Mouse (Mus musculus): ENCODE results near the gene Ecel1. TPM values are rescaled to one million over a fixed set of nuclear protein-coding genes. Genes with fewer than 3 reads are reported as not detected.

The Ecel1 gene
- polyA plus RNA-seq, 1 experiment from 2014 or later, result 70.1 TPM

DNA sequence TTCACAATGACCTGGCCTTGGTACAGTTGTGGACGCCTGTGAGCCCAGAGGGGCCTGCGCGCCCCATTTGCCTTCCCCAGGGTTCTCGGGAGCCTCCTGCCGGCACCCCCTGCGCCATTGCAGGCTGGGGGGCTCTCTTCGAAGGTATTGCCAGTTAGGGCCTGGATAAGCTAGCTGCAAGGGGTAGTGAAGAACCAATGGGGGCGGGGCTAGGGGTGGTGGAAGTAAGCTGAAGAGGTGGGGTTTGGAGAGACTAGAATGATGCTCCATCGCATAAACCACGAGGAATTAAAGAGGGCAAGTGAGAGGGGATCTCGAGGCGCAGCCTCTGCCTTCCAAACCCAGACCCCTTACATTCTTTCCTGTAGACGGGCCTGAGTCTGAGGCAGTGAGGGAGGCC is 29.2 kb upstream of the Ecel1 start:
- Histone ChIP-seq H3K27me3 (replicated peaks) (peaks cover 64% of the 10 kb centered on the region), H3K9ac (no peak overlapping the region), H3K9me3 (no peaks in the 10 kb centered on the region), H3K36me3 (no peaks in the 10 kb centered on the region), H3K27ac (no peak overlapping the region), H3K4me1 (peaks cover 17% of the 10 kb centered on the region), H3K4me3 (no peak overlapping the region), H3K4me2 (replicated peaks) (peak overlapping the region; percentile 46)
- 10% methylated on average over 13 of the region's 13 CpGs for WGBS
- ATAC-seq (ENCODE audit: low FRiP score, low read depth), result no peak

DNA sequence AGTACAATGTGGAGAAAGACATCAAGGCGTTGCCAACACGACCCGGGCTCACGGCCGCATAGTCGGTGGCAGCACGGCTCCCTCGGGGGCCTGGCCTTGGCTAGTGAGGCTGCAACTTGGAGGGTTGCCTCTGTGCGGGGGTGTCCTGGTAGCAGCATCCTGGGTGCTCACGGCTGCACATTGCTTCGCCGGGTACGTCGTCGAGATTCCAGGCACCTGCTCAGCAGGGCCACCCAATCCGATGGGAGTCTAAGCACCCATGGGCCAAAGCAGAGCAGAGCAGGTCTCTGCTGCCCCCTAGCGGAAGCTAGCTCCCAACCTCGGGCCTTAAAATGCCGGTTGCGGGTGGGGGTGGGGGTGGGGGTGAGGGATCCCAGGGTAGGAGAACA is 28.4 kb upstream of the Ecel1 start:
- peak; percentile 26; the same call in 1 of the 2 replicates for ATAC-seq (ENCODE audit: low FRiP score, low read depth)
- no peaks in the 10 kb centered on the region for H3K36me3 ChIP-seq
- peaks cover 64% of the 10 kb centered on the region for H3K27me3 ChIP-seq (replicated peaks)
- H3K9me3 ChIP-seq, result no peaks in the 10 kb centered on the region
- H3K4me1 ChIP-seq, result peaks cover 17% of the 10 kb centered on the region
- peak overlapping the region; percentile 46 for H3K4me2 ChIP-seq (replicated peaks)
- WGBS, result 11% methylated on average over 20 of the region's 20 CpGs
- no peak overlapping the region for H3K9ac ChIP-seq
- H3K4me3 ChIP-seq, result no peak overlapping the region
- no peak overlapping the region for H3K27ac ChIP-seq

DNA sequence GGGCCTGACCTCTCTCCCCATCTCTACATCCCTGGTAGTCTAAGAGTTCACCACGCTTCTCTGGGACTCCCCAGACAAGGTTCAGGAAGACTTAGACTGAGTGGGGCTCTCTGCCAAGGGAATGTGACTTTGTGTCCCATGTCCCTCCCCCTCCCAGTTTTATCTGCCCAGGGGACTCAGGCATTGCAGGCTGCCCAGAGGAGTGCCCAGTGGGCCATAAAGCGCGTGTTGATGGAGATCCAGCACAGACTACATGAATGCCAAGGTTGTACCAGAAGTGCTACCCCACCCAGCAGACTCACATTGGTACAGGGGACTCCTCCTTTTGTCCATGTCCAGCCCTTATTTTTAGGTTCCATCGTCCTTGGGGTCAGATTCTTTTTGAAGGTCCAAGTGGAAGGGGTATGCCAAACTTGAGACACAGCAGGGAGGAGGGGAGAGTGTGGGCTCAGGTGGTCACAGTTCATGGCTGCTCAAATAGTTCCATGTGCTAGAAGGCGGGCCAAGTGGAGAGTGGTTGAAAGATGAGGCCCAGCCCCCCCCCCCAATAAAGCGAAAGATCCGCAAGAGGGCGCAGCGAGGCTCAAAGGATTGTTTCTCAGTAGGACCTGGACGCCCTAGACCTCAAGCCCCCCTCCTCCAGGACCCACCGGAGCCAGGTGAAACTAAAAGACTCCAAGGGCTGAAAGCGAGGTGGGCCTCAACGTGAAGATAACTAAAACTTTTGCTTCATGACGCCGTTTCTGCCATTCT is 27.9 kb upstream of the Ecel1 start:
- Histone ChIP-seq H3K4me1 (peaks cover 17% of the 10 kb centered on the region), H3K27ac (no peak overlapping the region), H3K36me3 (no peaks in the 10 kb centered on the region), H3K27me3 (replicated peaks) (peaks cover 64% of the 10 kb centered on the region), H3K4me2 (replicated peaks) (peak overlapping the region; percentile 46), H3K9me3 (no peaks in the 10 kb centered on the region), H3K4me3 (no peak overlapping the region), H3K9ac (no peak overlapping the region)
- no peak for ATAC-seq (ENCODE audit: low FRiP score, low read depth)
- WGBS, result 33% methylated on average over 15 of the region's 15 CpGs

DNA sequence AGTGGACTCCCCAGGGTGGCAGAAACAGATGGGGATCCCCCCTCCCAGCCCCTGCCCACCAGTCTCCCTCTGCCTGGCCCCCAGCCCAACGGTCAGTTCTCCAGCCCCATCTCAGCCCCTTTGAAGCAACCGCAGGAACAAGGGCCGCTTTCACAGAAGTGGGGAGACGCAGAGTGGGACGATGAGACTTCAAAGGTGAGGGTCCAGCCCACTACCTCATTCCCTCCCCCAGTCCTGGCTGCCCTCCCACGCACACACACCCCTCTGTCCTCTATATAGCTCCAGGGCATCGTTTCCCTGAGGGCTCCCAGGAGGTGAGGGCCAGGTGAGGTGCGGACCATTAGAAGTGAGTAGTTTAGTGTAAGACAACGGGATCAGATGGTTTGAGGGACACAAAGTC is 26.7 kb upstream of the Ecel1 start, which contains the start of gene Prss56:
TSS of gene Prss56 (plus strand) at position 301 of the 400 bp plus-strand sequence.
- peaks cover 58% of the 10 kb centered on the region for H3K27me3 ChIP-seq (replicated peaks)
- no peak within 1 kb of the TSS for H3K9ac ChIP-seq
- no peaks in the 10 kb centered on the region for H3K9me3 ChIP-seq
- WGBS, result 22% methylated on average over 9 of the region's 9 CpGs
- no peak within 1 kb of the TSS for H3K4me2 ChIP-seq (replicated peaks)
- no peak within 1 kb of the TSS for H3K27ac ChIP-seq
- ATAC-seq (ENCODE audit: low FRiP score, low read depth), result no peak
- peaks cover 17% of the 10 kb centered on the region for H3K4me1 ChIP-seq
- H3K36me3 ChIP-seq, result no peaks in the 10 kb centered on the region
- H3K4me3 ChIP-seq, result no peak within 1 kb of the TSS

DNA sequence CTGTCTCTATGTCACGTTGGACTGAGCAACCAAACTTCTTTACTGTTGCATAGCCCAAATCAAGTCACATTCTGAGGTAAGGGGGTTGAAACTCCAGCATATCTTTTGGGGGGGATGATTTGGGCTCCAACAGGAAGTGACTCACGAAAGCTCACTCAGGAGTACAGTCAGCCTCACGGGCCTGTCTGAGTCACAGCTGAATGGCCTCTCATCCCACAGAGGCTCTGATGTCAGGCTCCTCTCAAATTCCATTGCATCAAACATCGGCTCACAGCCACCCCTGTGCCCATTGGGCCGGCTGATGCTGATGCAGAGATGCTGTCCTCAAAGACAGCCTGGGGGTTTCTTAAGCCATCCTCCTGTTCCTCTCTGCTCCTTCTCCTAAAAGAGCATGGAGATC is 24.6 kb upstream of the Ecel1 start:
- peaks cover 42% of the 10 kb centered on the region for H3K27me3 ChIP-seq (replicated peaks)
- H3K4me2 ChIP-seq (replicated peaks), result no peak overlapping the region
- 58% methylated on average over 5 of the region's 5 CpGs for whole genome bisulfite sequencing
- H3K4me3 ChIP-seq, result no peak overlapping the region
- no peak overlapping the region for H3K27ac ChIP-seq
- no peaks in the 10 kb centered on the region for H3K9me3 ChIP-seq
- no peak overlapping the region for H3K9ac ChIP-seq
- no peak for ATAC-seq (ENCODE audit: low FRiP score, low read depth)
- peaks cover 19% of the 10 kb centered on the region for H3K4me1 ChIP-seq
- no peaks in the 10 kb centered on the region for H3K36me3 ChIP-seq

DNA sequence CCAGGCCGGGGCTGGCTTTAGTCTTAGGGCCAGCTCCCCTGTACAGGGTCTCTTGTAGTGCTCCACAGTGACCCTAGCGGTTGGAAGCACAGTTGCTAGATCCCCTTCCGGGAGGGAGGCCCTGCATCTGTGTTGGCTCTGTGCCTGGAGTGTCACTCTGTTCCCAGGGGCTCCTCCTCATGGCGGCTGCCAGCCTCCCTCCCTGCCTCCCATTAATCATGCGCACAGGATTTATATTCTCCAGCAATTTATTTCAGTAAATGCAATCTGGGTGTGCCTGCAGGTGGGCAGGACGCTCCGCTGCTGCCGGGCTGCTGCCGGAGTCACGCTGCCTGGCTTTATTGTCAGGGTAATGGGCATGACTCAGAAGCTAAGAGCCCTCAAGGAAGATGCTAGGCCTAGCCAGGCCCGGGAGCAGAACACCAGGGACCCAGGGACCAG is 19.6 kb upstream of the Ecel1 start:
- peak; percentile 87 for ATAC-seq (ENCODE audit: low FRiP score, low read depth)
- H3K4me3 ChIP-seq, result no peak overlapping the region
- no peak overlapping the region for H3K9ac ChIP-seq
- 4% methylated on average over 11 of the region's 11 CpGs for WGBS
- peaks cover 21% of the 10 kb centered on the region for H3K4me1 ChIP-seq
- H3K36me3 ChIP-seq, result no peaks in the 10 kb centered on the region
- peak overlapping the region; percentile 22; the same call in 1 of the 2 replicates for H3K4me2 ChIP-seq (replicated peaks)
- H3K27ac ChIP-seq, result no peak overlapping the region
- no peaks in the 10 kb centered on the region for H3K9me3 ChIP-seq
- peaks cover 4% of the 10 kb centered on the region; the same call in 1 of the 2 replicates for H3K27me3 ChIP-seq (replicated peaks)

DNA sequence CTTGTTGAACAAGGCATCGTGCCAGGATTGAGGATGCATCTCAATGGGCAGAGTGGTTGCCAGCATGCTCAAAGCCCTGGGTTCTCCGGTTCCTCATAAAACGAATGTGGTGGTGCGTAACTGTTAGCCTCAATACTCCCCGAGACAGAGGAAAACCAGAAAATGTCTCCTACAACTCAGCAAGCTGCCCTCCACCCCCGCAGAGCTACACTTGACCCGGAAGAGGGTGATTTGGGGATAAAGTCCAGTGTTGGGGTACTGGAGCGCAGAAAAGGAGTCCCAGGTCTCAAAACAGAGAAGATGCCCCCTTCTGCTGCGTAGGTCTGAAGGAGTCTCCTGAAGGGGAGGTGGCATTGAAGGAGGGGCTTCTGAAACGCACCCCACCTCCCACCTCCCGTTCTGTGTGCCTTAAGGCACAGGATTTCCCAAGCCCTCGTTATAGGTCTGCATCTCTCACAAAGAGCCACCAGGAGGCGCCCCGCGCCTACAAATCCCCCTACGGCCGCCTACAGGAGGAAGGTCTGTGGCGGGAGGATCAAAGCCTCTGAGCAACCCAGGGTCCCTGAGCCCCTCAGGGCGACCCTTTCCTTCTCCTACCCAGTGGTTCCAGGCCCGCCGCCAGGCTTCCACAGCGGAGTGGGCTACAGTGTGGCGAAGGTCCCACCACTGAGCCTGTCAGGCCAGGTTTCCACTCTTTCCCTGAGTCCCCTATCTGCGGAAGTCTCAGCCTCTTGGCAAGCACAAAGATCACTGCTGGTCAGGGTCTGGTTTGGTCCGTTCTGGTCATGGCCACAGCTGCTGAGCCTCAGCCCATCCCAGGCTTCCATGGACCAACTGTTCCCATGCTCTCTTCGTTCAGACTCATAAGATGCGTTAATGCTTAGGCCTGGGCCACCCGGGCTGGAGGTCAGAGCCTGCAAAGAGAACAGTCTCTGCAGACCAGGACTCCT is 18.0 kb upstream of the Ecel1 start:
- no peak overlapping the region for H3K9ac ChIP-seq
- no peaks in the 10 kb centered on the region for H3K36me3 ChIP-seq
- peaks cover 32% of the 10 kb centered on the region for H3K4me1 ChIP-seq
- no peaks in the 10 kb centered on the region for H3K9me3 ChIP-seq
- H3K4me3 ChIP-seq, result no peak overlapping the region
- peaks cover 13% of the 10 kb centered on the region for H3K27me3 ChIP-seq (replicated peaks)
- H3K27ac ChIP-seq, result no peak overlapping the region
- 0 out of 2 replicates have a peak overlapping the region, but pooled peaks have one; percentile 22 for H3K4me2 ChIP-seq (replicated peaks)
- WGBS, result 21% methylated on average over 28 of the region's 28 CpGs
- ATAC-seq (ENCODE audit: low FRiP score, low read depth), result no peak

DNA sequence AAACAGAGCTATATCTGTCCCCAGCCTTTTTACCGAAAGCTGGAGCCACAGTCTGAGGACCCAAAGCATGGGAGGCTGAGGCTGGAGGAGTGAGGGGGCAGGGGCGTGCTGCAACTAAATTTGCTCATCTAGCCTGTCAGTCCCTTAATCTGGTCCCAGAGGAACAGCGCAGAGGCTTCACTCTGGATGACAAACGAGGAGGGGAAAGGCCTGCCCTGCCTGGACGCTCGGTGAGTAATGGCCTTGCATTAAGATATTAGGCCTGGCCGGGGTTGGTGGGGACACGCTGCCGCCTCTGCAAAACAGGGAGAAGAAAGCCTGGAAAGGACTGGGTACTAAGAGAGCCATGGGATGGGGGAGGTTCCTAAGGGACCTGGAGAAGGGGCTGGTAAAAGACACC is 16.0 kb upstream of the Ecel1 start:
- Histone ChIP-seq H3K4me1 (peaks cover 40% of the 10 kb centered on the region), H3K27me3 (replicated peaks) (peaks cover 13% of the 10 kb centered on the region), H3K4me2 (replicated peaks) (peak overlapping the region; percentile 9), H3K27ac (peak overlapping the region; percentile 44), H3K9me3 (no peaks in the 10 kb centered on the region), H3K4me3 (no peak overlapping the region), H3K36me3 (no peaks in the 10 kb centered on the region), H3K9ac (no peak overlapping the region)
- WGBS, result 46% methylated on average over 9 of the region's 9 CpGs
- ATAC-seq (ENCODE audit: low FRiP score, low read depth), result no peak

DNA sequence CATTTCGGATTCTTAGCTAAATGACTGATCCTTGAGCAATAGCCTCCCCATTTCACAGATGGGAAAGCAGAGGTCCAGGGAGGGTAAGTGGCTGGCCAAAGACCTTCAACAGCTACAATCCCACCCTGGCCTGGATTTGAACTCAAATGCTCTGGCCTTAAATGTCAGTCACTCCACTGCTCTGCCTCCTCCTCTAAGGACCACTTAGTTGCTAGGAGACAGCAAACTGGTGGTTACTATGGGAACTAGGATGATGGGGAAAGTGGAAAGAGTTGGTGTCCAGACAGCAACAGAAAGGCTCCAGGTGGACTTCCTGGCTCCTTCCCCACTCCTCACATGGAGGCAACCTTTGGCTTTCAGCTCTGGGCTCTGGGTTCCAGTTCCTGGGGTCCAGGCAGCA is 15.0 kb upstream of the Ecel1 start:
- no peak overlapping the region for H3K9ac ChIP-seq
- H3K4me1 ChIP-seq, result peaks cover 34% of the 10 kb centered on the region
- no peak overlapping the region for H3K4me2 ChIP-seq (replicated peaks)
- H3K4me3 ChIP-seq, result no peak overlapping the region
- ATAC-seq (ENCODE audit: low FRiP score, low read depth), result no peak
- H3K27ac ChIP-seq, result no peak overlapping the region
- H3K9me3 ChIP-seq, result no peaks in the 10 kb centered on the region
- H3K36me3 ChIP-seq, result no peaks in the 10 kb centered on the region
- H3K27me3 ChIP-seq (replicated peaks), result peaks cover 14% of the 10 kb centered on the region
- WGBS, result 79% methylated on average over 1 of the region's 1 CpGs

DNA sequence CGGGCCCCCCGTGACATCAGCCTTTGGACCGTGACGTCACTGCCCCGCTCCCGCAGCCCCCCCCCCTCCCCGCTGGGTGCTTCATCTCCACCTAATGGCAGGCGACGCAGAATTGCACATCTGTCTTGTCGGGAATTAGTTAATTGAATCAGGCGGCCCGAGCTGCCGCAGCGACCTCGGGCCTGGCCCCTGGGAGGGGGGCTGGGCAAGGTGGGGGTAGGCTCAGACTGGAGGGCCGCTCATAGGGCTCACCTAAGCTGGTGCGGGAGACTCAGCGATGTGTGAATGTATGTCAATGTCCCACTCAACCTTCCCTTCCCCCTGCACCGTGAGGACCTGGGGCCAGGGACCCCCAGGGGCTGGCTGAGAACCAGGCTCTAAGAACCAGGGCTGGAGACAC is 14.1 kb upstream of the Ecel1 start:
- Histone ChIP-seq H3K27me3 (replicated peaks) (peaks cover 19% of the 10 kb centered on the region), H3K9ac (0 out of 2 replicates have a peak overlapping the region, but pooled peaks have one; percentile 26), H3K4me2 (replicated peaks) (peak overlapping the region; percentile 20; the same call in 1 of the 2 replicates), H3K4me3 (no peak overlapping the region), H3K4me1 (peaks cover 25% of the 10 kb centered on the region), H3K9me3 (no peaks in the 10 kb centered on the region), H3K27ac (peak overlapping the region; percentile 58; the same call in 1 of the 2 replicates), H3K36me3 (no peaks in the 10 kb centered on the region)
- ATAC-seq (ENCODE audit: low FRiP score, low read depth), result peak; percentile 23; the same call in 1 of the 2 replicates
- WGBS, result 11% methylated on average over 19 of the region's 19 CpGs

DNA sequence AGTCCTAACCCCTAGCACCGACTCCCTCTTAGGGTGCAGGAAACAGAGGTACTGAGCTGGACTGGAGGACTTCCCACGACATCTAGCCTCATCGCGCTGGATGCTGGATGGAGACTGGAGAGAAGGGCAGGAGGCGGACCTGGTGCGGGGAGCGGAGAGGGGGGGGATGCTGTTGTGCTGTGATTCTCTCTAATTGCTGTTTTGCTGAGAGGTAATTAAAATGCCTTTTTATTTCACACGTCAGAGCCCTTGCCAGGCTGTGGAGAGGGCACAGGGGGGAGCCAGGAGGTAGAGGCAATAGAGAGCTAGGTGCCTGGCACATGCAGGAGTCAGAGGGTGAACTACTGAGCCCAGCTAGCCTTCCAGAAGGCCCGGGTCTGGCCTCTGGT is 8.5 kb upstream of the Ecel1 start:
- 32% methylated on average over 9 of the region's 9 CpGs for WGBS
- H3K9me3 ChIP-seq, result no peaks in the 10 kb centered on the region
- no peak overlapping the region for H3K9ac ChIP-seq
- H3K4me2 ChIP-seq (replicated peaks), result no peak overlapping the region
- no peak overlapping the region for H3K4me3 ChIP-seq
- ATAC-seq (ENCODE audit: low FRiP score, low read depth), result 0 out of 2 replicates have a peak, but pooled peaks have one; percentile 2
- H3K27ac ChIP-seq, result no peak overlapping the region
- peaks cover 6% of the 10 kb centered on the region; the same call in 1 of the 2 replicates for H3K27me3 ChIP-seq (replicated peaks)
- peaks cover 19% of the 10 kb centered on the region for H3K4me1 ChIP-seq
- H3K36me3 ChIP-seq, result no peaks in the 10 kb centered on the region

All from neural tube, embryonic 12.5 days (tissue).